Mouse (Mus musculus): ENCODE results near the gene Ankrd63. TPM values are rescaled to one million over a fixed set of nuclear protein-coding genes. Genes with fewer than 3 reads are reported as not detected.
A peak's percentile ranks its signal among the peaks of the same experiment; 100 is the strongest.
"Not testable (repeated sequence)": the region's sequence is repeated elsewhere in the genome, so short reads cannot be mapped to it uniquely, and the experiment has no call there.

The Ankrd63 gene
- polyA plus RNA-seq, 1 experiment from 2014 or later: 0.12 TPM

GRCm38 (mm10) chr2:118664975-118665516 is 38.7 kb downstream of the Ankrd63 start:
- no peak for ATAC-seq (ENCODE audit: borderline replicate concordance, extremely low read depth, low FRiP score, low TSS enrichment)
- Histone ChIP-seq H3K9me3 (no peaks in the 10 kb centered on the region), H3K27me3 (peaks cover 26% of the 10 kb centered on the region), H3K4me2 (no peak overlapping the region), H3K36me3 (no peaks in the 10 kb centered on the region), H3K9ac (no peak overlapping the region), H3K4me1 (peaks cover 29% of the 10 kb centered on the region), H3K4me3 (no peak overlapping the region), H3K27ac (no peak overlapping the region)
- 49% methylated on average over 3 of the region's 3 CpGs for WGBS

GRCm38 (mm10) chr2:118663804-118664766 is 39.7 kb downstream of the Ankrd63 start:
- Histone ChIP-seq H3K36me3 (no peaks in the 10 kb centered on the region), H3K9me3 (no peaks in the 10 kb centered on the region), H3K9ac (no peak overlapping the region; the same call in 1 of the 2 replicates), H3K27ac (no peak overlapping the region), H3K27me3 (peaks cover 26% of the 10 kb centered on the region), H3K4me1 (peaks cover 37% of the 10 kb centered on the region), H3K4me3 (peak overlapping the region; percentile 39), H3K4me2 (peak overlapping the region; percentile 73)
- ATAC-seq (ENCODE audit: borderline replicate concordance, extremely low read depth, low FRiP score, low TSS enrichment): peak; percentile 49
- 47% methylated on average over 19 of the region's 19 CpGs for WGBS

- H3K4me3 ChIP-seq: peak within 1 kb of the TSS; percentile 39
- ATAC-seq (ENCODE audit: borderline replicate concordance, extremely low read depth, low FRiP score, low TSS enrichment): no peak; the same call in 1 of the 2 replicates
- peaks cover 46% of the 10 kb centered on the region for H3K4me1 ChIP-seq
- H3K9me3 ChIP-seq: no peaks in the 10 kb centered on the region
- H3K4me2 ChIP-seq: peak within 1 kb of the TSS; percentile 73
- WGBS: 2% methylated on average over 37 of the region's 37 CpGs
- H3K27me3 ChIP-seq: peaks cover 26% of the 10 kb centered on the region
- no peak within 1 kb of the TSS for H3K27ac ChIP-seq
- H3K36me3 ChIP-seq: no peaks in the 10 kb centered on the region
- H3K9ac ChIP-seq: peak within 1 kb of the TSS; percentile 9; the same call in 1 of the 2 replicates
Measured at GRCm38 (mm10) chr2:118662902-118663803, 40.6 kb downstream of the Ankrd63 start, which contains the start of gene Pak6. TSS of gene Pak6 (plus strand) at chr2:118663303.

GRCm38 (mm10) chr2:118661891-118662290 is 41.9 kb downstream of the Ankrd63 start:
- Histone ChIP-seq H3K27ac (no peak overlapping the region), H3K36me3 (no peaks in the 10 kb centered on the region), H3K9ac (no peak overlapping the region), H3K9me3 (no peaks in the 10 kb centered on the region), H3K4me2 (no peak overlapping the region), H3K27me3 (peaks cover 26% of the 10 kb centered on the region), H3K4me3 (no peak overlapping the region), H3K4me1 (peaks cover 49% of the 10 kb centered on the region)
- WGBS: 60% methylated on average over 9 of the region's 9 CpGs
- no peak for ATAC-seq (ENCODE audit: borderline replicate concordance, extremely low read depth, low FRiP score, low TSS enrichment)

GRCm38 (mm10) chr2:118659998-118660452 is 43.7 kb downstream of the Ankrd63 start:
- H3K9me3 ChIP-seq: no peaks in the 10 kb centered on the region
- no peaks in the 10 kb centered on the region for H3K36me3 ChIP-seq
- peaks cover 53% of the 10 kb centered on the region for H3K4me1 ChIP-seq
- ATAC-seq (ENCODE audit: borderline replicate concordance, extremely low read depth, low FRiP score, low TSS enrichment): peak; percentile 61; the same call in 1 of the 2 replicates
- peak overlapping the region; percentile 59 for H3K4me2 ChIP-seq
- peaks cover 26% of the 10 kb centered on the region for H3K27me3 ChIP-seq
- H3K27ac ChIP-seq: no peak overlapping the region
- H3K4me3 ChIP-seq: peak overlapping the region; percentile 44
- 0% methylated on average over 4 of the region's 4 CpGs for WGBS
- peak overlapping the region; percentile 32; the same call in 1 of the 2 replicates for H3K9ac ChIP-seq

- ATAC-seq (ENCODE audit: borderline replicate concordance, extremely low read depth, low FRiP score, low TSS enrichment): no peak
- H3K9me3 ChIP-seq: no peaks in the 10 kb centered on the region
- H3K27ac ChIP-seq: no peak overlapping the region
- H3K4me1 ChIP-seq: peaks cover 53% of the 10 kb centered on the region
- H3K4me2 ChIP-seq: peak overlapping the region; percentile 59
- H3K9ac ChIP-seq: no peak overlapping the region
- H3K27me3 ChIP-seq: peaks cover 25% of the 10 kb centered on the region
- 69% methylated on average over 12 of the region's 12 CpGs for WGBS
- H3K36me3 ChIP-seq: no peaks in the 10 kb centered on the region
- H3K4me3 ChIP-seq: peak overlapping the region; percentile 44; the same call in 1 of the 2 replicates
Measured at GRCm38 (mm10) chr2:118659493-118659892, 44.3 kb downstream of the Ankrd63 start.

- Histone ChIP-seq H3K36me3 (no peaks in the 10 kb centered on the region), H3K9ac (no peak overlapping the region), H3K9me3 (no peaks in the 10 kb centered on the region), H3K4me2 (0 out of 2 replicates have a peak overlapping the region, but pooled peaks have one; percentile 59), H3K4me3 (no peak overlapping the region), H3K27me3 (peaks cover 21% of the 10 kb centered on the region), H3K27ac (no peak overlapping the region), H3K4me1 (peaks cover 49% of the 10 kb centered on the region)
- peak; percentile 41; the same call in 1 of the 2 replicates for ATAC-seq (ENCODE audit: borderline replicate concordance, extremely low read depth, low FRiP score, low TSS enrichment)
- WGBS: 55% methylated on average over 1 of the region's 1 CpGs
Measured at GRCm38 (mm10) chr2:118659077-118659476, 44.7 kb downstream of the Ankrd63 start.

- ATAC-seq (ENCODE audit: borderline replicate concordance, extremely low read depth, low FRiP score, low TSS enrichment): peak; percentile 57; the same call in 1 of the 2 replicates
- H3K4me2 ChIP-seq: no peak overlapping the region
- peaks cover 15% of the 10 kb centered on the region for H3K27me3 ChIP-seq
- no peak overlapping the region for H3K27ac ChIP-seq
- no peak overlapping the region for H3K4me3 ChIP-seq
- H3K9me3 ChIP-seq: no peaks in the 10 kb centered on the region
- WGBS: 29% methylated on average over 4 of the region's 4 CpGs
- H3K9ac ChIP-seq: no peak overlapping the region
- H3K4me1 ChIP-seq: peaks cover 44% of the 10 kb centered on the region
- H3K36me3 ChIP-seq: no peaks in the 10 kb centered on the region
Measured at GRCm38 (mm10) chr2:118658457-118658856, 45.3 kb downstream of the Ankrd63 start.

GRCm38 (mm10) chr2:118656688-118657281 is 47.0 kb downstream of the Ankrd63 start:
- Histone ChIP-seq H3K36me3 (no peaks in the 10 kb centered on the region), H3K27ac (peak overlapping the region; percentile 42), H3K9ac (no peak overlapping the region), H3K4me2 (no peak overlapping the region), H3K9me3 (no peaks in the 10 kb centered on the region), H3K4me1 (peaks cover 33% of the 10 kb centered on the region), H3K27me3 (no peaks in the 10 kb centered on the region), H3K4me3 (no peak overlapping the region)
- WGBS: 14% methylated on average over 3 of the region's 3 CpGs
- ATAC-seq (ENCODE audit: borderline replicate concordance, extremely low read depth, low FRiP score, low TSS enrichment): peak; percentile 36; the same call in 1 of the 2 replicates

GRCm38 (mm10) chr2:118650697-118651096 is 53.1 kb downstream of the Ankrd63 start:
- ATAC-seq (ENCODE audit: borderline replicate concordance, extremely low read depth, low FRiP score, low TSS enrichment); H3K4me3 ChIP-seq; H3K36me3 ChIP-seq; H3K4me2 ChIP-seq; H3K27me3 ChIP-seq; H3K9ac ChIP-seq; H3K9me3 ChIP-seq; H3K4me1 ChIP-seq; H3K27ac ChIP-seq: not testable (repeated sequence)
- WGBS: 48% methylated on average over 2 of the region's 2 CpGs
